Mouse (Mus musculus): ENCODE data around the gene Crb3.

GRCm38 (mm10) chr17:57019693-57020092 is 39.2 kb upstream of the Crb3 start:
- no peak for TF ChIP-seq CTCF (conservative IDR thresholded peaks at IDR 0.05; ENCODE audit: low read length)
- no peak for TF ChIP-seq POU5F1 (IDR thresholded peaks at IDR 0.05; ENCODE audit: borderline replicate concordance, low read length)
